Mouse (Mus musculus) testis, adult 2 months (tissue): ENCODE measurements around the gene Kank4. TPM values are rescaled to one million over a fixed set of nuclear protein-coding genes. Genes with fewer than 3 reads are reported as not detected.

Experiments
- H3K27ac ChIP-seq: fragments of 200-500 bp; 2 replicates; pipeline ENCODE4 v1.5.1; 2012; ENCODE audit warnings: low read depth, low read length; ENCODE audit not compliant: control insufficient read depth, insufficient read depth
- H3K27me3 ChIP-seq: fragments of 200-500 bp; 2 replicates; pipeline ENCODE4 v1.6.1; 2012; ENCODE audit warnings: mild to moderate bottlenecking, low read length, moderate library complexity; ENCODE audit not compliant: control insufficient read depth, insufficient read depth
- H3K36me3 ChIP-seq: fragments of 200-500 bp; 2 replicates; pipeline ENCODE4 v1.6.1; 2012; ENCODE audit warnings: mild to moderate bottlenecking, low read length; ENCODE audit not compliant: control insufficient read depth, insufficient read depth
- H3K4me1 ChIP-seq: fragments of 200-500 bp; 2 replicates; pipeline ENCODE4 v1.6.1; 2012; ENCODE audit warnings: low read length; ENCODE audit not compliant: control insufficient read depth, insufficient read depth
- H3K4me3 ChIP-seq: fragments of 200-500 bp; 2 replicates; pipeline ENCODE4 v1.5.1; 2012; ENCODE audit warnings: low read depth, mild to moderate bottlenecking, low read length, moderate library complexity, mixed read lengths; ENCODE audit not compliant: control insufficient read depth
- CTCF ChIP-seq: fragments of 200-500 bp; IDR thresholded peaks from 2 replicates; pipeline ENCODE4 v1.5.1; 2012; ENCODE audit warnings: low read depth, mild to moderate bottlenecking, inconsistent platforms, low read length, moderate library complexity; ENCODE audit not compliant: control insufficient read depth, insufficient read depth, insufficient replicate concordance
- POLR2A ChIP-seq: fragments of 200-500 bp; IDR thresholded peaks from 2 replicates; pipeline ENCODE4 v1.6.1; 2012; ENCODE audit warnings: low read depth, mild to moderate bottlenecking, inconsistent platforms, low read length, moderate library complexity; ENCODE audit not compliant: control insufficient read depth
- polyA plus RNA-seq: library from polyadenylated mRNA; depleted of rRNA; stranded (reverse); fragments of >200 nt; gene quantifications from 2 replicates; pipeline ENCODE4 v1.2.3, GENCODE M21; 2012

Gene Kank4
- polyA plus RNA-seq, 1 experiment = 0.19 TPM

GRCm38 (mm10) chr4:98743209-98743905 lies 74.0 kb downstream of the Kank4 start:
- H3K27ac ChIP-seq = no peak overlapping the region
- TF ChIP-seq CTCF = no peak
- TF ChIP-seq POLR2A = no peak

GRCm38 (mm10) chr4:98739753-98740152 lies 77.6 kb downstream of the Kank4 start:
- H3K36me3 ChIP-seq = no peaks in the 10 kb centered on the region
- TF ChIP-seq POLR2A (no peak), CTCF (no peak)
- no peak overlapping the region for H3K4me3 ChIP-seq
- no peaks in the 10 kb centered on the region for H3K4me1 ChIP-seq
- H3K27ac ChIP-seq = no peak overlapping the region
- no peaks in the 10 kb centered on the region for H3K27me3 ChIP-seq

More at GRCm38 (mm10) chr4:98743209-98743905, 74.0 kb downstream of the Kank4 start:
- Histone ChIP-seq H3K4me3 (no peak overlapping the region), H3K27me3 (no peaks in the 10 kb centered on the region), H3K36me3 (no peaks in the 10 kb centered on the region), H3K4me1 (no peaks in the 10 kb centered on the region)

DNA sequence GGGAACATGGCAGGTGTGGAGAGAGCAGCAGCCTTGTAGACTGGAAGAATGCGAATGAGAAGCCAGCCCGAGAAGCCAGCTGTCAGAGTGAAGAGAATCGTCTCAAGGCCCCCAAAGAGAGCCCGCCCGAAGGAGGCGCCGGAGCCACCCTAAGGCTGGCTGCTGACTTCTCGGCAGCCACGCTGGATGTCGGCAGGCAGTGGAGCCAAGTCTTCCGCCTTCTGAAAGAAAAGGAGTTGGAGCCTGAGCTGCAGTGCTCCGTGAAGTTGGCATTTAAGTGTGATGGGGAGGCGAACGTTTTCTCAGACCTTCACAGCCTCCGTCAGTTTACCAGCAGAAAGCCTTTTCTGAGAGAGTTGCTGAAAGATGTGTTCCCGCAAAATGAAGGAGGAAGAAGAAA lies 83.7 kb downstream of the Kank4 start:
- Histone ChIP-seq H3K4me1 (peaks cover 3% of the 10 kb centered on the region), H3K27ac (no peak overlapping the region), H3K36me3 (no peaks in the 10 kb centered on the region), H3K27me3 (no peaks in the 10 kb centered on the region), H3K4me3 (peak overlapping the region; percentile 23)
- TF ChIP-seq CTCF (no peak), POLR2A (no peak)

GRCm38 (mm10) chr4:98728716-98729115 lies 88.6 kb downstream of the Kank4 start:
- no peaks in the 10 kb centered on the region for H3K36me3 ChIP-seq
- no peak for TF ChIP-seq POLR2A
- peaks cover 12% of the 10 kb centered on the region; the same call in 1 of the 2 replicates for H3K4me1 ChIP-seq
- H3K4me3 ChIP-seq = no peak overlapping the region
- H3K27me3 ChIP-seq = 0 out of 2 replicates have a peak, but pooled peaks cover 3% of the 10 kb centered on the region
- no peak overlapping the region for H3K27ac ChIP-seq

GRCm38 (mm10) chr4:98727959-98728347 lies 89.4 kb downstream of the Kank4 start:
- Histone ChIP-seq H3K36me3 (no peaks in the 10 kb centered on the region), H3K27me3 (0 out of 2 replicates have a peak, but pooled peaks cover 3% of the 10 kb centered on the region), H3K4me1 (peaks cover 12% of the 10 kb centered on the region; the same call in 1 of the 2 replicates), H3K27ac (no peak overlapping the region), H3K4me3 (no peak overlapping the region)
- TF ChIP-seq POLR2A = no peak
- no peak for TF ChIP-seq CTCF

- H3K36me3 ChIP-seq = no peaks in the 10 kb centered on the region
- peak overlapping the region; percentile 44 for H3K4me3 ChIP-seq
- H3K27ac ChIP-seq = no peak overlapping the region
- H3K27me3 ChIP-seq = 0 out of 2 replicates have a peak, but pooled peaks cover 3% of the 10 kb centered on the region
- H3K4me1 ChIP-seq = peaks cover 12% of the 10 kb centered on the region; the same call in 1 of the 2 replicates
- no peak for TF ChIP-seq CTCF
- TF ChIP-seq POLR2A = no peak
Observed at GRCm38 (mm10) chr4:98727295-98727958, 89.9 kb downstream of the Kank4 start.

DNA sequence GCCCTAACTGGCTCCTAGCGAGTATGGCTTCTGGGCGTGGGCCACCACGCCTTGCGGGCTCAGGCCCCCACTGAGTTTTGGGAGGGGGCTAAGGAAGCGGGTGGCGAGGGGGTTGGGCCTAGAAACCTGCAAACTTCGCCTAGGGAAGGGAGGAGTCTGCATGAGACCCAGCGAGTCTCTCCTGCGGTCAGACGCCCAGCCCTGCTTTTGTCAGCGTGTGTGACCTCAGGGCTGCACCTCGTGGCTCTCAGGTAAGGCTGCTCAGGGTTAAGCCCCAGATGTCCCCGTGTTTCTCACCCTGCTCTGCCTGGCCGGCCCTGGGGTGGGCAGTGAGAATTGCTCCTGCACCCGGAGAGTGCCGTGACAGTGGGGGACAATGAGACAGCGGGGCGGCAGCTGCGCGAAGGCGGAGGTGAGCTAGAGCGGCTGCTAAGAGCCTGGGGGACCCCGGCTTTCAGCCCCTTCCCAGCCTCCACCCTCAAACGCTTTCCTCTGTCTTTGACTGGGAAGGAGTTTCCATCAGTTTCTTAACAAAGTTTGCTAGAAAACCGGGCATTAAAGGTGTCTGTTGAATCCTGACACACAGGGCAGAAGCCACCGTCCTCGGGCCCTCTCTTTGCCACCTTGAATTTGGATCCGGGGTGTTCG lies 90.6 kb downstream of the Kank4 start, which contains the start of gene L1td1:
L1td1 (plus strand) TSS at position 145 of the 648 bp plus-strand sequence.
- Histone ChIP-seq H3K27ac (0 out of 2 replicates have a peak within 1 kb of the TSS, but pooled peaks have one; percentile 28), H3K36me3 (no peaks in the 10 kb centered on the region), H3K27me3 (0 out of 2 replicates have a peak, but pooled peaks cover 3% of the 10 kb centered on the region), H3K4me3 (peak within 1 kb of the TSS; percentile 71), H3K4me1 (peaks cover 12% of the 10 kb centered on the region; the same call in 1 of the 2 replicates)
- TF ChIP-seq CTCF (no peak), POLR2A (no peak)
